Mouse (Mus musculus): ENCODE measurements at regions not wholly inside any gene's neighbourhood (a gene's known extent, or its start where the extent isn't known, plus 50 kb on each side); places are given as distances from the start of the nearest gene placed in this dataset.

GRCm38 (mm10) chr8:79587258-79587657, 52.2 kb upstream of the Otud4 start:
- peak; percentile 59 for DNase-seq

- peak; percentile 67 for DNase-seq
Observed at GRCm38 (mm10) chr8:79584966-79585365, 54.5 kb upstream of the Otud4 start.

- peak; percentile 47 for DNase-seq
Observed at GRCm38 (mm10) chr8:79583326-79583725, 56.1 kb upstream of the Otud4 start.

GRCm38 (mm10) chr8:79582195-79582594, 57.2 kb upstream of the Otud4 start:
- DNase-seq, result no peak

GRCm38 (mm10) chr8:79576086-79576485, 63.3 kb upstream of the Otud4 start:
- DNase-seq, result peak; percentile 32

GRCm38 (mm10) chr8:79575175-79575734, 64.2 kb upstream of the Otud4 start:
- no peak for DNase-seq

- no peak for DNase-seq
Observed at GRCm38 (mm10) chr8:79573491-79573890, 65.9 kb upstream of the Otud4 start.

- DNase-seq, result no peak
Observed at GRCm38 (mm10) chr8:79572526-79572925, 66.9 kb upstream of the Otud4 start.

- DNase-seq, result no peak
Observed at GRCm38 (mm10) chr8:79563101-79563500, 76.3 kb upstream of the Otud4 start.

GRCm38 (mm10) chr8:79562669-79563068, 76.7 kb upstream of the Otud4 start:
- peak; percentile 14 for DNase-seq

- DNase-seq, result no peak
Observed at GRCm38 (mm10) chr8:79562071-79562581, 77.3 kb upstream of the Otud4 start.

GRCm38 (mm10) chr8:79561269-79562063, 78.0 kb upstream of the Otud4 start:
- DNase-seq, result no peak

GRCm38 (mm10) chr8:79559516-79559915, 79.9 kb upstream of the Otud4 start:
- peak; percentile 87 for DNase-seq

- peak; percentile 16 for DNase-seq
Observed at GRCm38 (mm10) chr8:79554311-79554710, 85.1 kb upstream of the Otud4 start.

- DNase-seq, result no peak
Observed at GRCm38 (mm10) chr8:79550151-79550550, 89.3 kb upstream of the Otud4 start.

- DNase-seq, result peak; percentile 33
Observed at GRCm38 (mm10) chr8:79548156-79548555, 91.3 kb upstream of the Otud4 start.

GRCm38 (mm10) chr8:79545866-79546373, 93.5 kb upstream of the Otud4 start:
- DNase-seq, result no peak

- DNase-seq, result no peak
Observed at GRCm38 (mm10) chr8:79542461-79542860, 97.0 kb upstream of the Otud4 start.

GRCm38 (mm10) chr8:79540053-79540452, 99.4 kb upstream of the Otud4 start:
- no peak for DNase-seq

- no peak for DNase-seq
Observed at GRCm38 (mm10) chr8:79534271-79534889, 105.0 kb upstream of the Otud4 start.

- peak; percentile 63 for DNase-seq
Observed at GRCm38 (mm10) chr8:79529556-79529955, 109.9 kb upstream of the Otud4 start.

- DNase-seq, result no peak
Observed at GRCm38 (mm10) chr8:79522040-79522439, 117.4 kb upstream of the Otud4 start.

GRCm38 (mm10) chr8:79518966-79519365, 119.6 kb upstream of the Smad1 start:
- peak; percentile 9 for DNase-seq

All from adrenal gland, postnatal 14 days (tissue).